Mouse (Mus musculus): Measurements from ENCODE around the gene Ccr3. TPM values are rescaled to one million over a fixed set of nuclear protein-coding genes. Genes with fewer than 3 reads are reported as not detected.
"Not testable (repeated sequence)": the region's sequence is repeated elsewhere in the genome, so short reads cannot be mapped to it uniquely, and the experiment has no call there.

The Ccr3 gene
- under 1 TPM; 0.33 to 0.42 TPM for total RNA-seq (2021)
- long read RNA-seq, experiment 1: 0 reads
- long read RNA-seq, experiment 2: 0 reads

- DNase-seq: no peak
Observed at GRCm38 (mm10) chr9:124021672-124022071, at the start of gene Ccr3. TSS of gene Ccr3 (plus strand) at chr9:124021972.

GRCm38 (mm10) chr9:123975630-123976029 lies 46.1 kb upstream of the Ccr3 start:
- no peak for DNase-seq

GRCm38 (mm10) chr9:123976876-123977663 lies 44.7 kb upstream of the Ccr3 start:
- no peak for DNase-seq

GRCm38 (mm10) chr9:123978308-123978707 lies 43.5 kb upstream of the Ccr3 start, which contains the start of gene Ccr1l1:
TSS of gene Ccr1l1 (minus strand) at chr9:123978408.
- DNase-seq: no peak

- DNase-seq: not testable (repeated sequence)
Observed at GRCm38 (mm10) chr9:123980858-123981475, 40.8 kb upstream of the Ccr3 start.

GRCm38 (mm10) chr9:123981909-123982308 lies 39.9 kb upstream of the Ccr3 start:
- DNase-seq: no peak

- no peak for DNase-seq
Observed at GRCm38 (mm10) chr9:123982720-123983119, 39.1 kb upstream of the Ccr3 start.

GRCm38 (mm10) chr9:123984943-123985342 lies 36.8 kb upstream of the Ccr3 start:
- DNase-seq: no peak

- DNase-seq: no peak
Observed at GRCm38 (mm10) chr9:123986217-123986616, 35.6 kb upstream of the Ccr3 start.

GRCm38 (mm10) chr9:123989671-123990070 lies 32.1 kb upstream of the Ccr3 start:
- no peak for DNase-seq

GRCm38 (mm10) chr9:123991312-123991906 lies 30.4 kb upstream of the Ccr3 start:
- no peak for DNase-seq

- no peak for DNase-seq
Observed at GRCm38 (mm10) chr9:123997719-123998118, 24.1 kb upstream of the Ccr3 start.

- no peak for DNase-seq
Observed at GRCm38 (mm10) chr9:123999784-124000183, 22.0 kb upstream of the Ccr3 start.

GRCm38 (mm10) chr9:124012691-124013090 lies 9.1 kb upstream of the Ccr3 start:
- DNase-seq: no peak

- no peak for DNase-seq
Observed at GRCm38 (mm10) chr9:124013270-124013669, 8.5 kb upstream of the Ccr3 start.

GRCm38 (mm10) chr9:124014985-124015652 lies 6.7 kb upstream of the Ccr3 start:
- DNase-seq: no peak

GRCm38 (mm10) chr9:124016048-124016447 lies 5.7 kb upstream of the Ccr3 start:
- no peak for DNase-seq

GRCm38 (mm10) chr9:124019887-124020286 lies 1.9 kb upstream of the Ccr3 start:
- DNase-seq: no peak

- DNase-seq: peak; percentile 9
Observed at GRCm38 (mm10) chr9:124033345-124033744, 11.6 kb downstream of the Ccr3 start.

- peak; percentile 75 for DNase-seq
Observed at GRCm38 (mm10) chr9:124037707-124038106, 15.9 kb downstream of the Ccr3 start.

GRCm38 (mm10) chr9:124038158-124038582 lies 16.4 kb downstream of the Ccr3 start:
- DNase-seq: no peak

GRCm38 (mm10) chr9:124038949-124039348 lies 17.2 kb downstream of the Ccr3 start:
- no peak for DNase-seq

- DNase-seq: no peak
Observed at GRCm38 (mm10) chr9:124040932-124041331, 19.2 kb downstream of the Ccr3 start.
